Mouse (Mus musculus) lung, postnatal 0 days (tissue): ENCODE data around the gene Sucnr1. TPM values are rescaled to one million over a fixed set of nuclear protein-coding genes. Genes with fewer than 3 reads are reported as not detected.
"Not testable (repeated sequence)": the region's sequence is repeated elsewhere in the genome, so short reads cannot be mapped to it uniquely, and the experiment has no call there.

Experiments used
- ATAC-seq: fragments of 200-750 bp; cut with Nextera tagmentation; 2 replicates; pipeline ENCODE4 v1.8.0; 2017; ENCODE audit warnings: moderate library complexity
- DNase-seq: peaks from one replicate; pipeline ENCODE4 v3.0.0-alpha.2; 2016; ENCODE audit warnings: low spot score
- H3K27ac ChIP-seq: fragments of 300-500 bp; sonication (generic); 2 replicates; pipeline ENCODE4 v1.5.1; 2014; ENCODE audit warnings: antibody characterized with exemption, mild to moderate bottlenecking, low read length, mixed read lengths
- H3K27me3 ChIP-seq: fragments of 300-500 bp; sonication (generic); replicated peaks from 2 replicates; pipeline ENCODE4 v1.6.1; 2014; ENCODE audit warnings: low read length, mixed read lengths; ENCODE audit not compliant: insufficient read depth
- H3K36me3 ChIP-seq: fragments of 300-500 bp; sonication (generic); 2 replicates; pipeline ENCODE4 v1.6.1; 2014; ENCODE audit warnings: low read length, mixed read lengths; ENCODE audit not compliant: insufficient read depth
- H3K4me1 ChIP-seq: fragments of 300-500 bp; sonication (generic); 2 replicates; pipeline ENCODE4 v1.6.1; 2014; ENCODE audit warnings: antibody characterized with exemption, low read depth, low read length, mixed read lengths; ENCODE audit not compliant: insufficient read depth
- H3K4me2 ChIP-seq: fragments of 300-500 bp; sonication (generic); replicated peaks from 2 replicates; pipeline ENCODE4 v1.6.1; 2014; ENCODE audit warnings: low read depth, mild to moderate bottlenecking, low read length, moderate library complexity, mixed read lengths
- H3K4me3 ChIP-seq: fragments of 300-500 bp; sonication (generic); 2 replicates; pipeline ENCODE4 v1.5.1; 2014; ENCODE audit warnings: low read depth, low read length
- H3K9ac ChIP-seq: fragments of 300-500 bp; sonication (generic); replicated peaks from 2 replicates; pipeline ENCODE4 v1.6.1; 2014; ENCODE audit warnings: low read depth, mild to moderate bottlenecking
- H3K9me3 ChIP-seq: fragments of 300-500 bp; sonication (generic); 2 replicates; pipeline ENCODE4 v1.6.1; 2016; ENCODE audit warnings: low read length, mixed read lengths
- CTCF ChIP-seq: IDR thresholded peaks from 2 replicates; pipeline ENCODE4 v1.5.1; 2016; ENCODE audit warnings: antibody characterized with exemption, mild to moderate bottlenecking
- EP300 ChIP-seq: IDR thresholded peaks from 2 replicates; pipeline ENCODE4 v1.6.1; 2016; ENCODE audit warnings: antibody characterized with exemption, mild to moderate bottlenecking, control low read depth
- WGBS: fragments of 180-500 bp; shearing (Covaris S2); extraction: QIAGEN DNeasy Blood & Tissue Kit; methylation state at CpG from one replicate; pipeline ENCODE4 v1.1.7; 2014; 5-methylcytosine and 5-hydroxymethylcytosine counted together
- polyA plus RNA-seq: library from polyadenylated mRNA; unstranded; fragments of >200 nt; fragmentation: Nextera tagmentation; extraction: Ambion mirVana; gene quantifications from 2 replicates; pipeline ENCODE4 v1.2.1, GENCODE M21; 2015

The Sucnr1 gene
- polyA plus RNA-seq, 1 experiment from 2014 or later: not detected

DNA sequence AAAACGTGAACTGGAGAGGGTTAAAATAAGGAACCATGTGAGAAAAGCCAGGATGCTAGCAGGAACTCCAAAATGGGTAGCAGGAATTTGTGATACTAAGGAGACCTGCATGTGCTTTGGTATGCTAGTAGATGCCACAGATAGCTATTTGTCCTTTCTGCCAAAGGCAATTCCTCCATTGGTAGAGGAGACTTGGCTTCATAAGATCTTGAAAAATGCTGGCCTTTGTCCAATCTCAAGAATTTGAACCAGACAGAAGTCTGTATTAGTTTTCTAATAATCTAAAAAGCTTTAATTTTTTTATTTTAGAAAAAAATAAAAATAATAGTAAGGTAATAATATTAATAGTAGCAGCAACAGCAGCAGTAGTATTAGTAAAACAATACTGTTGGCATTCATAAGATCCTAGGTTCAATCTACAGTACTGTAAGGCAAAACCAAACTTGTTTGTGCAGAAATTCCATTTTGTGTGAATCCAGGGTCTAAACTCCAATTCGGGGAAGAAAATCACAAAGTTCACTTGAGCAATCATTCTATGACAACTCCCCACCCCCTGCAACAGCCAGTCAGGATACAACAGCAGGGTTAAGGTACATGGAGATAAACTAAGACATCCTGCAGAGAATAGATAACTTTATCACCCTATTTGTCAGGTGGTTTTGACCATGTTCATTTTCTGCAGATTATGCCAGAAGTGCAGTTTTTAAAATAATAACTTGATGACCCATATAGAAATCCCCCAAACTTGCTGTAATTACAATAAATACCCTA is 12.9 kb downstream of the Sucnr1 start:
- Histone ChIP-seq H3K9me3 (no peaks in the 10 kb centered on the region), H3K4me1 (no peaks in the 10 kb centered on the region), H3K4me2 (no peak overlapping the region), H3K9ac (no peak overlapping the region), H3K27ac (no peak overlapping the region), H3K27me3 (no peaks in the 10 kb centered on the region), H3K4me3 (no peak overlapping the region), H3K36me3 (no peaks in the 10 kb centered on the region)
- no peak for DNase-seq
- TF ChIP-seq CTCF (no peak), EP300 (no peak)
- ATAC-seq: no peak
- WGBS: 76% methylated on average over 2 of the region's 2 CpGs

DNA sequence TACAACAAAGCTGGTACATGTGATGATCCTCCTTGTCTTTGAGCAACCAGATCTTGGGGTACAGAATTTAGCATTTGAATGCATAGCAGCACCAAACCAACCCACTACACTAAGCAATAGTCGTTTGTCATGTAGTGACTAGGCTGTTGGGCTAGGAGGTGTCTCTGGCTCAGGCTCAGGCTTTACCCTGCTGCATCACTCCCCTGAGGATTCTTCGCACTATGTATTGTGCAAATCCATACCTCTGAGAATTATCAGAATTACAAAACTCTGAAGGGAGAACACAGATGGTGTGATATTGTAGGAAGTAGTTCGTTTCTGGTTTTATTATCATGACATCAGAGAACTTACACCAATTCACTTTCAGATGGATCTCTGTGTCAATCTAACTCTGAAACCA is 15.3 kb downstream of the Sucnr1 start:
- H3K9me3 ChIP-seq: no peaks in the 10 kb centered on the region
- H3K4me2 ChIP-seq: no peak overlapping the region
- no peak for DNase-seq
- H3K9ac ChIP-seq: no peak overlapping the region
- H3K27me3 ChIP-seq: no peaks in the 10 kb centered on the region
- no peaks in the 10 kb centered on the region for H3K36me3 ChIP-seq
- TF ChIP-seq CTCF (no peak), EP300 (no peak)
- no peak overlapping the region for H3K27ac ChIP-seq
- H3K4me3 ChIP-seq: no peak overlapping the region
- ATAC-seq: no peak
- H3K4me1 ChIP-seq: no peaks in the 10 kb centered on the region
- WGBS: 77% methylated on average over 3 of the region's 3 CpGs

- no peak overlapping the region for H3K4me2 ChIP-seq
- H3K9ac ChIP-seq: no peak overlapping the region
- H3K27me3 ChIP-seq: no peaks in the 10 kb centered on the region
- no peaks in the 10 kb centered on the region for H3K36me3 ChIP-seq
- no peak overlapping the region for H3K27ac ChIP-seq
- H3K4me1 ChIP-seq: no peaks in the 10 kb centered on the region
- ATAC-seq: no peak
- DNase-seq: no peak
- no peak overlapping the region for H3K4me3 ChIP-seq
- H3K9me3 ChIP-seq: no peaks in the 10 kb centered on the region
- WGBS: 62% methylated on average over 2 of the region's 2 CpGs
- no peak for TF ChIP-seq EP300
- TF ChIP-seq CTCF: no peak
Measured at GRCm38 (mm10) chr3:60097485-60097884, 15.8 kb downstream of the Sucnr1 start.

GRCm38 (mm10) chr3:60098521-60098920 is 16.9 kb downstream of the Sucnr1 start:
- WGBS: 68% methylated on average over 1 of the region's 1 CpGs
- Histone ChIP-seq H3K27ac (no peak overlapping the region), H3K9me3 (no peaks in the 10 kb centered on the region), H3K9ac (no peak overlapping the region), H3K27me3 (no peaks in the 10 kb centered on the region), H3K36me3 (no peaks in the 10 kb centered on the region), H3K4me2 (no peak overlapping the region), H3K4me1 (no peaks in the 10 kb centered on the region), H3K4me3 (no peak overlapping the region)
- DNase-seq: peak; percentile 73
- peak; percentile 94 for ATAC-seq
- TF ChIP-seq EP300 (0 out of 2 replicates have a peak, but pooled peaks have one; percentile 35), CTCF (no peak)

- TF ChIP-seq EP300: no peak
- no peak for TF ChIP-seq CTCF
- Histone ChIP-seq H3K27ac (no peak overlapping the region), H3K27me3 (no peaks in the 10 kb centered on the region), H3K36me3 (no peaks in the 10 kb centered on the region), H3K9ac (no peak overlapping the region), H3K4me2 (no peak overlapping the region), H3K9me3 (no peaks in the 10 kb centered on the region), H3K4me3 (no peak overlapping the region), H3K4me1 (no peaks in the 10 kb centered on the region)
- DNase-seq (no peak), ATAC-seq (no peak)
- whole genome bisulfite sequencing: 68% methylated on average over 2 of the region's 2 CpGs
Measured at GRCm38 (mm10) chr3:60104462-60105109, 22.9 kb downstream of the Sucnr1 start.

DNA sequence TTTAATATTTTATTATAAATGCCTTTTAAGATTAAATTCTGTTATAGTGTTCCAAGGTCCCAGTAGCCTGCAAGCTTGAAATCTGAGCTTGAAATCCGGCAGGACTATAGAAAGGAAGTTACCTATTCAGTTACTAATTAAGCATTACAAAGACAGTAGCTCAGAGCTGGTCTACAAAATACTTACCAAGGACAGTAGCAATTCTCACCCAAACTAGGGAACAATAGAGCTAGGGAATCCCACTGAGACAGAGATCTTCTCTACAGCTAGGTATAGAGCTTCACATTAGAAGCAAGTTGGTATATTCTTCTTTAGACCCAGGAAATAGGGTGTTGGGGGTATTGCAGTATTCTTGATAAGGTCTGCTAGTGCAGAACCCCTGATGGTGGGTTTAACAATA is 24.8 kb downstream of the Sucnr1 start:
- H3K9ac ChIP-seq, H3K4me3 ChIP-seq, H3K9me3 ChIP-seq, H3K36me3 ChIP-seq, H3K4me1 ChIP-seq, DNase-seq, H3K4me2 ChIP-seq, H3K27ac ChIP-seq, H3K27me3 ChIP-seq, ATAC-seq: not testable (repeated sequence)
- WGBS: 52% methylated on average over 1 of the region's 1 CpGs
